Mouse (Mus musculus): Measurements from ENCODE around the gene Dnah2.

DNA sequence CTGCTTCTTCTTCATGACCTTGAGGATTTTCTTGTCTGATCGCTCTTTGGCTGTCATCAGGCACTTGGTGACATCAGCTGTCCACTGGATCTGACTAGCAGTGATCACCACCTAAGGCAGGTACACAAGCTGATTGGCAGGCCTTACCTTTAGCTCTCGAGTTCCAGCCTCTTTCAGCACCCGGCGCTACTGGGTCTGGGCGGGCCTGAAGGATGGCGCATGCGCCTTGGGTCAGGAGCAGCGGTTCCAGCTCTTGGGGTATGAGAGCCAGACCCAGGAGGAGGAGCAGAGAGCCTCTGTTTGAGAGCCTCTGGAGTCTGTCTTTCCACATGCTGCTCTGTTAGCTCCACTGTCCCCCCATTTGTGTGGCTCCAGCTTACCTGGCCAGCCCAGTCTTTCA is 71.3 kb downstream of the Dnah2 start:
- no peak for TF ChIP-seq CTCF (IDR thresholded peaks at IDR 0.05; ENCODE audit: control insufficient read depth, insufficient read depth, insufficient read length)
- TF ChIP-seq MAX (IDR thresholded peaks at IDR 0.05): no peak

Measured in C2C12 (cell line).